Mouse (Mus musculus) limb, embryonic 12.5 days (tissue): Measurements from ENCODE around the gene Ptpn13. TPM values are rescaled to one million over a fixed set of nuclear protein-coding genes. Genes with fewer than 3 reads are reported as not detected.

Experiments
- ATAC-seq: fragments of 200-750 bp; cut with Nextera tagmentation; 2 replicates; pipeline ENCODE4 v1.8.0; 2017; ENCODE audit warnings: low read depth, moderate TSS enrichment; ENCODE audit not compliant: insufficient number of reproducible peaks, insufficient read depth, low FRiP score, low TSS enrichment
- H3K27ac ChIP-seq: fragments of 300-500 bp; sonication (generic); 2 replicates; pipeline ENCODE4 v1.5.1; 2016; ENCODE audit warnings: mild to moderate bottlenecking, moderate library complexity
- H3K27me3 ChIP-seq: fragments of 300-500 bp; sonication (generic); 2 replicates; pipeline ENCODE4 v1.6.1; 2016; ENCODE audit warnings: mild to moderate bottlenecking, moderate library complexity
- H3K36me3 ChIP-seq: fragments of 300-500 bp; sonication (generic); 2 replicates; pipeline ENCODE4 v1.6.1; 2016; ENCODE audit warnings: mild to moderate bottlenecking, moderate library complexity
- H3K4me1 ChIP-seq: fragments of 300-500 bp; sonication (generic); replicated peaks from 2 replicates; pipeline ENCODE4 v1.6.1; 2016
- H3K4me2 ChIP-seq: fragments of 300-500 bp; sonication (generic); 2 replicates; pipeline ENCODE4 v1.6.1; 2016; ENCODE audit warnings: mild to moderate bottlenecking, moderate library complexity
- H3K4me3 ChIP-seq: fragments of 300-500 bp; sonication (generic); replicated peaks from 2 replicates; pipeline ENCODE4 v1.5.1; 2016; ENCODE audit warnings: mild to moderate bottlenecking
- H3K9ac ChIP-seq: fragments of 300-500 bp; sonication (generic); replicated peaks from 2 replicates; pipeline ENCODE4 v1.6.1; 2016; ENCODE audit warnings: mild to moderate bottlenecking, moderate library complexity
- H3K9me3 ChIP-seq: fragments of 300-500 bp; sonication (generic); 2 replicates; pipeline ENCODE4 v1.6.1; 2016; ENCODE audit warnings: mild to moderate bottlenecking, moderate library complexity
- WGBS: fragments of 180-500 bp; shearing (Covaris S2); methylation state at CpG from one replicate; pipeline ENCODE4 v1.1.7; 2016; 5-methylcytosine and 5-hydroxymethylcytosine counted together
- polyA plus RNA-seq: library from polyadenylated mRNA; unstranded; fragments of >200 nt; fragmentation: Nextera tagmentation; extraction: Ambion mirVana; gene quantifications from 2 replicates; pipeline ENCODE4 v1.2.1, GENCODE M21; 2016

Gene Ptpn13
- polyA plus RNA-seq, 1 experiment from 2014 or later = 13.2 TPM

- H3K36me3 ChIP-seq = no peaks in the 10 kb centered on the region
- H3K4me3 ChIP-seq = no peak overlapping the region
- peaks cover 19% of the 10 kb centered on the region for H3K27me3 ChIP-seq
- H3K4me2 ChIP-seq = peak overlapping the region; percentile 95; the same call in 1 of the 2 replicates
- H3K9me3 ChIP-seq = no peaks in the 10 kb centered on the region
- no peak overlapping the region for H3K9ac ChIP-seq
- H3K27ac ChIP-seq = no peak overlapping the region
- 15% methylated on average over 6 of the region's 6 CpGs for WGBS
- ATAC-seq = no peak
- H3K4me1 ChIP-seq = peaks cover 41% of the 10 kb centered on the region
Observed at GRCm38 (mm10) chr5:103423305-103423926, 1.6 kb upstream of the Ptpn13 start.

- H3K4me2 ChIP-seq = peak overlapping the region; percentile 95
- H3K4me3 ChIP-seq = peak overlapping the region; percentile 81; the same call in 1 of the 2 replicates
- no peak overlapping the region for H3K27ac ChIP-seq
- H3K36me3 ChIP-seq = no peaks in the 10 kb centered on the region
- H3K27me3 ChIP-seq = peaks cover 19% of the 10 kb centered on the region
- no peak for ATAC-seq
- H3K4me1 ChIP-seq = peaks cover 41% of the 10 kb centered on the region
- H3K9ac ChIP-seq = no peak overlapping the region
- no peaks in the 10 kb centered on the region for H3K9me3 ChIP-seq
- 9% methylated on average over 5 of the region's 5 CpGs for WGBS
Observed at GRCm38 (mm10) chr5:103423927-103424315, 1.1 kb upstream of the Ptpn13 start.

- Histone ChIP-seq H3K4me2 (peak overlapping the region; percentile 95), H3K9ac (peak overlapping the region; percentile 79), H3K4me1 (peaks cover 38% of the 10 kb centered on the region), H3K27ac (peak overlapping the region; percentile 79), H3K27me3 (peaks cover 19% of the 10 kb centered on the region), H3K36me3 (no peaks in the 10 kb centered on the region), H3K4me3 (peak overlapping the region; percentile 81), H3K9me3 (no peaks in the 10 kb centered on the region)
- ATAC-seq = peak; percentile 60; the same call in 1 of the 2 replicates
- under 1% methylated on average over 63 of the region's 67 CpGs for WGBS
Observed at GRCm38 (mm10) chr5:103425363-103426031, 505 bp downstream of the Ptpn13 start.

GRCm38 (mm10) chr5:103426250-103426649 is 1.3 kb downstream of the Ptpn13 start:
- no peak for ATAC-seq
- H3K9ac ChIP-seq = no peak overlapping the region
- peak overlapping the region; percentile 81 for H3K4me3 ChIP-seq
- WGBS = 12% methylated on average over 9 of the region's 9 CpGs
- peaks cover 19% of the 10 kb centered on the region for H3K27me3 ChIP-seq
- peaks cover 31% of the 10 kb centered on the region for H3K4me1 ChIP-seq
- H3K27ac ChIP-seq = no peak overlapping the region
- peak overlapping the region; percentile 95 for H3K4me2 ChIP-seq
- H3K36me3 ChIP-seq = no peaks in the 10 kb centered on the region
- H3K9me3 ChIP-seq = no peaks in the 10 kb centered on the region

GRCm38 (mm10) chr5:103430986-103431385 is 6.0 kb downstream of the Ptpn13 start:
- no peak overlapping the region for H3K4me3 ChIP-seq
- no peak overlapping the region for H3K9ac ChIP-seq
- no peak overlapping the region for H3K27ac ChIP-seq
- no peaks in the 10 kb centered on the region for H3K36me3 ChIP-seq
- no peak for ATAC-seq
- 0 out of 2 replicates have a peak, but pooled peaks cover 5% of the 10 kb centered on the region for H3K27me3 ChIP-seq
- no peak overlapping the region for H3K4me2 ChIP-seq
- no peaks in the 10 kb centered on the region for H3K9me3 ChIP-seq
- peaks cover 15% of the 10 kb centered on the region for H3K4me1 ChIP-seq
- WGBS = 79% methylated on average over 3 of the region's 3 CpGs

GRCm38 (mm10) chr5:103431479-103431878 is 6.5 kb downstream of the Ptpn13 start:
- no peak overlapping the region for H3K4me3 ChIP-seq
- no peak for ATAC-seq
- WGBS = 44% methylated on average over 3 of the region's 3 CpGs
- H3K27me3 ChIP-seq = 0 out of 2 replicates have a peak, but pooled peaks cover 5% of the 10 kb centered on the region
- H3K36me3 ChIP-seq = no peaks in the 10 kb centered on the region
- H3K4me1 ChIP-seq = peaks cover 16% of the 10 kb centered on the region
- H3K9me3 ChIP-seq = no peaks in the 10 kb centered on the region
- H3K27ac ChIP-seq = no peak overlapping the region
- no peak overlapping the region for H3K4me2 ChIP-seq
- no peak overlapping the region for H3K9ac ChIP-seq

GRCm38 (mm10) chr5:103436039-103436944 is 11.3 kb downstream of the Ptpn13 start:
- H3K4me1 ChIP-seq = peaks cover 15% of the 10 kb centered on the region
- H3K27me3 ChIP-seq = no peaks in the 10 kb centered on the region
- no peak overlapping the region for H3K27ac ChIP-seq
- WGBS = 5% methylated on average over 19 of the region's 19 CpGs
- H3K4me2 ChIP-seq = peak overlapping the region; percentile 56
- H3K9me3 ChIP-seq = no peaks in the 10 kb centered on the region
- H3K36me3 ChIP-seq = no peaks in the 10 kb centered on the region
- peak overlapping the region; percentile 44; the same call in 1 of the 2 replicates for H3K9ac ChIP-seq
- ATAC-seq = no peak
- H3K4me3 ChIP-seq = peak overlapping the region; percentile 27

GRCm38 (mm10) chr5:103437714-103438113 is 12.7 kb downstream of the Ptpn13 start:
- Histone ChIP-seq H3K4me1 (peaks cover 13% of the 10 kb centered on the region), H3K9ac (no peak overlapping the region), H3K4me2 (no peak overlapping the region), H3K36me3 (no peaks in the 10 kb centered on the region), H3K4me3 (no peak overlapping the region), H3K27ac (no peak overlapping the region), H3K9me3 (no peaks in the 10 kb centered on the region), H3K27me3 (no peaks in the 10 kb centered on the region)
- 67% methylated on average over 3 of the region's 3 CpGs for WGBS
- ATAC-seq = no peak

- Histone ChIP-seq H3K4me2 (no peak overlapping the region), H3K27ac (no peak overlapping the region), H3K9ac (no peak overlapping the region), H3K4me3 (no peak overlapping the region), H3K27me3 (no peaks in the 10 kb centered on the region), H3K4me1 (peaks cover 13% of the 10 kb centered on the region), H3K9me3 (no peaks in the 10 kb centered on the region), H3K36me3 (no peaks in the 10 kb centered on the region)
- no peak for ATAC-seq
- 89% methylated on average over 11 of the region's 11 CpGs for WGBS
Observed at GRCm38 (mm10) chr5:103439171-103439570, 14.2 kb downstream of the Ptpn13 start.

- H3K4me3 ChIP-seq = no peak overlapping the region
- H3K36me3 ChIP-seq = no peaks in the 10 kb centered on the region
- no peak overlapping the region for H3K4me2 ChIP-seq
- H3K27ac ChIP-seq = no peak overlapping the region
- no peaks in the 10 kb centered on the region for H3K9me3 ChIP-seq
- H3K9ac ChIP-seq = no peak overlapping the region
- no peak for ATAC-seq
- no peaks in the 10 kb centered on the region for H3K27me3 ChIP-seq
- WGBS = 88% methylated on average over 11 of the region's 11 CpGs
- H3K4me1 ChIP-seq = peaks cover 13% of the 10 kb centered on the region
Observed at GRCm38 (mm10) chr5:103440418-103441276, 15.7 kb downstream of the Ptpn13 start.
